Mouse (Mus musculus) kidney, postnatal 14 days (tissue): ENCODE data around the gene Dynlt1b.
A peak's percentile ranks its signal among the peaks of the same experiment; 100 is the strongest.
"Not testable (repeated sequence)": the region's sequence is repeated elsewhere in the genome, so short reads cannot be mapped to it uniquely, and the experiment has no call there.

Source experiments
- DNase-seq: peaks from one replicate; pipeline ENCODE4 v3.0.0; 2022; ENCODE audit warnings: mixed read lengths

Gene Dynlt1b

DNA sequence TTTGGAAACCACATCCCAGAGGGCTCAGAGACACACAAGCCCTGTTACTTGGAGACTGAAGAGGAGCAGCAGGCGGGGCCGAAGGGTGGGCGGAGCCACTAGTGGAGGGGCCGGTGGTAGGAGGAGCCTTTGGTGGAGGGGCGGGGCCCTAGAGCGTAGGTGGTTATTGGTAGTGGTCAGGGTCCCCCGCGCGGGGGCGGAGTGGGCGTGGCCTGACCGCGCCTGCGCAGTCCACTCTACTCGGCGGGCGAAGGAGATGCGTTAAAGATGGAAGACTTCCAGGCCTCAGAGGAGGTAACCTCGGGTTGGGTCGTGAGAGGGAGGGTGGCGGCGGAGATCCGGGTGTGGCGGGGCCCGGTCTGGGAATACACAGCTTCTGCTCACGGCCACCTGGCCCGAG lies at the start of gene Dynlt1b:
Gene Dynlt1b, plus strand, starts transcription at position 168 of the 400 bp plus-strand sequence.
- peak; percentile 100 for DNase-seq

DNA sequence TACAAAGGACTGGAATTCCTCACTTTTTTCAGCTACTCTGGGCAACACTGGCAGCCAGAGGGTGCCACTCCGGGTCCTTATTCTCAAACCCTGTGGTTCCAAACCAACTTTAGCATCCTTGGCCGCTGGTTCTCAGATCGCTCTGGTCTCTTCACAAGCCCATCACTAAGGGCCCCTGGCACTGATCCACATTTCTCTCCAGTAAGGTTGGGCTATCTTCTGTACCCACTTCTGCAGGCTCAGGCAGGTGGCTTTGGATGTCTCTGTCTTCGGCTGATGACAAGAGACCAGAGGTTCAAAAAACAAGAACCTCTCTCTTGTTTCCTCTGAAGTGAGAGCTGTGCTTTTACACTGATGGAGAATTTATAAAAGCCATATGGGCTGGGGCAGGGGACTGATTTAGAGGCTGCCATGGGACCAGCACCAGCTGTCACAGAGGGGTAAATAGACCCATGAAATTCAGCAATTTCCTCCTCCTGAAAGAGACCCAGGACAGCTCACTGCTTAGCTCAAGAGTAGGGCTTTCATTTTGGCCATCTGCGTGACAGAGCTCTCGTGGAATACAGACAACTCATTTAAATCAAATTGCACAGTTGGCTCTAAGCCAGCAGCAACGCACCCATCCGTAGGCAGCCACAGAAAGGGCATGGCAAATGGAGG lies 49.6 kb upstream of the Dynlt1b start:
- DNase-seq, result not testable (repeated sequence)

DNA sequence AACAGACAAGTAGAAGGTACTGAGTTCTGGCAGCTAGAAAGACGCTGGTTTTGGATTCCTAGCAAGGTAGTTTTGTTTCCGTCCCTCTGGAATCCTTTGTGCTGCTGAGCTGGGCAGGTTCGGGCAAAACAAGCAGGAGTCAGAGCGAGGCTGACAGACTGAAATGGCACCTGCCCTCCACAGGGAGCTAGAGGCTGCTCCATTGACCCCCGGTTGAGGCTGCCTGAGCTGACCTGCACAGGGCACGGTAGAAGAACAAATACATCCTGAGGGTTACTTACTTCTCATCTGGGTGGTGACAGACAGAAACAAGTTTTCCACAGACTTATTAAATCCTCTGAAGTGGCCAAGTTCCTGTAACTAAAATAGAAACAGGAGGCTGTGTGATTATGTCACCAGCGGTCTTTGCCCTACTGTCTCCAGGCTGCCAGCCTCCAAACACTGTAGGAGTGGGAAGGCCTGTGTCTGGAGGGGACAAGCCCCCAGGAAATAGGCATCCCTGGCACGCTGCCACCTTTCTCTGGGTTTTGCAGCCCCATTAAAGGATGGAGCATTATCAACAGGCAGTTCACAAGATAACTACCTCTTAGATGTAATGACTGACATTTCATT lies 48.7 kb upstream of the Dynlt1b start:
- DNase-seq, result not testable (repeated sequence)

DNA sequence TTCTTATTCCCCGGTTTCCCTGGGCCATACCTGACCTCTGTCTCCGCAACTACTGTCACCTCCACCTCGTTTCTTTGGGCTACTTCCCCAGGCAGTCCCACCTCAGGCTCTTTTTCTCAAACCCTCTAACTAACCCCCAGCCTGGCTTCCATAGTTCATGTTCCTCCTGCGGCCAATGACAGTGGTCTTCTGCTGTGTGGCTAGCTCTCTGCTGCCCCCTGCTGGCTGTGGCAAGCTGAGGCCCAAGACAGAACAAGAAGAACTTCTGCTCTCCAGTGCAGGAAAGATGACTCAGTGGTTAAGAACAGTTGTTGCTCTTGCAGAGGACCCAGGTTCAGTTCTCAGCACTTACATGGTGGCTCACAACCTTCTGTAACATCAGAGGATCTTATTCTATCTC lies 43.0 kb upstream of the Dynlt1b start:
- not testable (repeated sequence) for DNase-seq

DNA sequence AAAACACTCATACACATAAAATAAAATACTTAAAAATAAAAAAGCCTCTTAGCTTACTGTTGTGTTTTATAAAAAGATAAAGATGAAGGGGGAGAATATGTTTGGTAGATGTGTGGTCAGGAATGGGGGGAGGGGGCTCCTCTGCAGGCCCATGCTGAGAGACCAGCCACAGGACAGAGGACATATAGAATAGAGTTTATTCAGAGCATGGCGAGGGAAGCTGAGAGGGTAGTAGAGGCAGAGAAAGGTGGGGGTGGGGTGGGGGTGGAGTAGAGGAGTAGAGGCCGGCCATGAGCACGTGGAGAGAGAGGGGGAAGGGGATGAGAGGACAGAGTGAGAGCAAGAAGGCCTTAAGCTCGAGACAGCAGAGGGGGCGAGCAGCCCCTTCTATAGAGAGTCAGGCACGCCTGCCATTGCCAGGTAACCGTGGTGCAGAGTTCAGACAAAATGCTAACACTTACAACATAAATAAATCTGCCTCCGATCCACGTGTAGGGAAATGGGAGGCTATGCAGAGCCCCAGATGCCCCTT lies 42.5 kb upstream of the Dynlt1b start:
- DNase-seq, result not testable (repeated sequence)

DNA sequence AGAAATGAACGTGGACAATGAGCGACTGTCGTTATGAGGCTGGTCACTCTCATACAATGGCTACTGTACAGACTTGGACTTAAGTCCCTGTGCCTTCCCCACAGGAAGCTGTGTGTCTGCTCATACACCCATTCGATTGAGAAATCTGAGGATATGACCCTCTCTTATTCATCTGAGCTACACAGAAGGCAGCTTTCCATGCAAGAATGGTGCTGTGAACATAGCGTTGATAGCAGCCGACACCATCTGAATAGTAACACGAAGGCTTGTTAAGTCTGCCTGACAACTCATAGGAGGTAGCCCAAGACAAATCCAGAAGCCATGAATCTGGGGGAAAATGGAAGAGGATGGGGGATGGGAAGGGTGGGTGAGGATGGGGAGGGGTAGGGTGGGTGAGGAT lies 40.4 kb upstream of the Dynlt1b start:
- not testable (repeated sequence) for DNase-seq

DNA sequence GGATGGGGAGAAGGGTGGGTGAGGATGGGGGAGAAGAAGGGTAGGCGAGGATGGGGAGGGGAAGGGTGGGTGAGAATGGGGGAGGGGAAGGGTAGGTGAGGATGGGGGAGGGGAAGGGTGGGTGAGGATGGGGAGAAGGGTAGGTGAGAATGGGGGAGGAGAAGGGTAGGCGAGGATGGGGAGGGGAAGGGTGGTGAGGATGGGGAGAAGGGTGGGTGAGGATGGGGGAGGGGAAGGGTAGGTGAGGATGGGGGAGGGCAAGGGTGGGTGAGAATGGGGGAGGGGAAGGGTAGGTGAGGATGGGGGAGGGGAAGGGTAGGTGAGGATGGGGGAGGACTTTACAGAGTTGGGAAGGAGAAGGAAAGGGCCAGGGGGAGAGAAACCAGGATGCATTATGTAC lies 39.2 kb upstream of the Dynlt1b start:
- not testable (repeated sequence) for DNase-seq

DNA sequence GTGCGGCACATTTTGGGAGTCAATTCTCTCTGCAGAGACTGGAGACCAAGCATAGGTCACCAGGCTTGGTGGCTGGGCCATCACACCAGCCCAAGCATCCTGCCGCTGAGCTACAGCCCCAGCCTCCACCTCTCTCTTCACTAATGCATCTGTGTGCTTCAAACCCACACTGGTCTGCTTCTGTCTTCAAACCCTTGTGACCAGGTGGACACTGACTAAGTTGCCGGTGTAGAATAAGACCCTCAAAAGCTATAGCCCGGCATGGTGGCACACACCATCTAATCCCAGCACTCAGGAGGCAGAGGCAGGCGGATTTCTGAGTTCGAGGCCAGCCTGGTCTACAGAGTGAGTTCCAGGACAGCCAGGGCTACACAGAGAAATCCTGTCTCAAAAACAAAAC lies 38.2 kb upstream of the Dynlt1b start:
- DNase-seq, result not testable (repeated sequence)

DNA sequence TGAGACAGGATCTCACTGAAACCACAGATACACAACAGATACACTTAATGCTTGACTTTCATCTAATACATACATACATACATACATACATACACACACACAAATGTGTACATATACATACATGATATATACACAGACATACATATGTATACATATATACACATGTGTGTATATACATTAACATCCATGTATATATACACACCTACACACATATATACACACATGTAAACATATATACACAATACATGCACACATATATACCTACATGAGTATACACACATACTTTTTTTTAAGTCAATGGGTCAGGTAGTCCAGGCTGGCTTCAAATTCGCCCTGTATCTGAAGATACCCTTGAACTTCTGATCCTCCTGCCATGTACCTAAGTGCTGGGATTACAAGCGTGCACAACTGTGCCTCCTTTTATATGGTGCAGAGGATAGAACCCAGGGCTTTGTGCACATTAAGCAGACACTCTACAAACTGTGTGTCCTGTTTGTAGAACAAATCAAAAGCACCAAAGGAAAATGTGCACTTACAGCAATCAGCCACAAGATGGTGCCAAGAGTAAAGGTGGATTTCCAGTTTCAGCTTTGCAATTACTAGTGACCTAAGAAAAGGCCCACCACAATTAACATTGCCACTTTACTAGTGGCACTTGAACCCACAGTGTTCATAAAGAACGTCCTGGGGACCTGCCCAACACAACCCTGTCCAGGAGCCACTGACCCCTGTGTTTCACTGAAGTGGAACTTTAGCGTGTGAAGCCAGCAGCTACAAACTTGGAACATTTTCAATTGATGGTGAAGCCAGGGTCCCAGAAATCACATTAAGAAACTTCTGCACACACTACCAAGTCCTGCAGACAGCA lies 37.2 kb upstream of the Dynlt1b start:
- DNase-seq, result not testable (repeated sequence)

DNA sequence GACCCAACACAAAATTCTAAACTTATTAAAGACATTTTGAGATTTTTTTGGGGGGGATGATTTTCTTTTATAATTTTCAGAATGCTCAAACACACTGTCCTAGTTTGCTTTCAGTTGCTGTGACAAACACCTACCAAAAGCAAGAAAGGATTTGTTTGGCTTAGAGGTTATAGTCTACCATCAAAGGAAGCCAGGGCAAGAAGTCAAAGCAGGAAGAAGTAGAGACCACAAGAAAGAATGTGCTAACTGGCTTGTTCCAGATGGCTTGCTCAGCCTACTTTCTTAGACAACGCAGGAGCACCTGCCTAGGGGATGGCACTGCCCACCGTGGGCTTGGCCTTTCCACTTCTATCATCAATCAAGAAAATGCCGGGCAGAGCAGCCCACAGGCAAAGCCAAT lies 31.8 kb upstream of the Dynlt1b start:
- DNase-seq, result not testable (repeated sequence)

DNA sequence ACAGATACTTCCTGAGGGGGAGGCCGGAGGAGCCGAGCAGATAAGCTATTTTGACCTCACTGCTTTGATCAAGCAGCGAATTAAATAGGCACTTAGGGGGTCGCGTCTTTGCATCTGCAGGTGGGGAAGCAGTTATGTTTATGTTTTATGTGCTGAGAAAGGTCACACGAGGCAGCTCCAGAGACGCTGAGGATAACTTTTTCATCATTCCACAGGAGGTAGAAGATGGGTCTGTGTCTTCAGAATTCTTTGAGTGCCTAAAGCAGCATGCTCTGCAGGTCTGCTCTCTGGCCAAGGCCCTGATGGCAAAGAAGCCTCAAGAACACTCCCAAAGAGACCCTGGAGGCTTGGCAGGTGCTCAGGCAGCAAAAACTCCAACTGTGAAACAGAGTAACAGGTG lies 31.1 kb upstream of the Dynlt1b start:
- DNase-seq, result not testable (repeated sequence)

DNA sequence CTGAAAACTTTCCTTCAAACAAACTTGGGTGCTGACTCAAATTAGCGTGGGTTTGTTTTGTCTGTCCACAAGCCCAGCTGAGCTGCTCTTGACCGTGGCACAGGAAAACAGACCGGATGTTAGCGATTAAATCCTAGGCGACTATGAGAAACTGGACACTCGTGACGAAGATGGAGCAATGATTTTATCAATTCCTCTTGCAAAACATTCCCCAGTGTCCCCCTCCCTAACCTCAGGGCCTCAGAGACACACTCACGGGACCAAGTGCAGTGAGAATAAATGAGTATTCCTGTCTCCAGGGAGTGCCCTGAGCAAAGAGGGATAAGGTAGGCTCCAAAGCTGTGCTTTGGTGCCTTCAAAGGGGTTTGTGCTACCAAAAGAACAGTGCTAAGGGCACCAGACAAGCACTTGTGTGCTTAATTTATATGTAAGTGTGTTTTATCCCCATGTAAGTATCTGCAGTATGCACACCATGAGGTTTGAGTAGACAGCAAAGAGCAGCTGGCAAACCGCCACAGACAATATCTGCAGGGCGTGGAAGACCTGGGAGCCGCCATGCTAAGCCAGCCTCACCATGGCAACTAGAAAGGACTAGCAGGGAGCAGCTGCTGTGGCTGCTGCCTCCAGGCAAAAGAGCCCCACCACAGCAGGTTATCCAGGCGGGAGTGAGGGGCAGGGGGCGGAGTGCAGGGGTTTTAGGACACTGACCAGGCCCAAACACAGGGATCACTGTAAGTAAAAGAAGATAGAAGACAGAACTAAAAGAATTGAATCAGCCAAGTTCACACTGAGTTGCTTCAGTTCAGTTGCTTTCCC lies 30.4 kb upstream of the Dynlt1b start:
- not testable (repeated sequence) for DNase-seq

DNA sequence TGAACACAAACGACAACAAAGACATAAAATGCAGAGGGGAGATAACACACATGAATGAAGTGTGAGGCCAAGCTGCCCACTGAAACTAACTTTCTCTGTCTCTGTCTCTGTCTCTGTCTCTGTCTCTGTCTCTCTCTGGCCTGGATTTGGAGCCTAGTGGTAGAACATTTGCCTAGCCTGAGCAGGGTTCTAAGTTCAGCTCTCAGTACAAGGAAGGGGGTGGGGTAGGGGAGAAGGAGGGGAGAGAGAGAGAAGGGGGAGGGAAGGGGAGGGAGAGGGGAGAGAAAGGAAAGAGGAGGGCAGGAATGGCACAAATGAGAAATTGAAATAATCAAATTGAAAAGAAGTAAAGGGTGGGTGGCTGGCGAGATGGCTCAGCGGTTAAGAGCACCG lies 29.8 kb upstream of the Dynlt1b start:
- not testable (repeated sequence) for DNase-seq

DNA sequence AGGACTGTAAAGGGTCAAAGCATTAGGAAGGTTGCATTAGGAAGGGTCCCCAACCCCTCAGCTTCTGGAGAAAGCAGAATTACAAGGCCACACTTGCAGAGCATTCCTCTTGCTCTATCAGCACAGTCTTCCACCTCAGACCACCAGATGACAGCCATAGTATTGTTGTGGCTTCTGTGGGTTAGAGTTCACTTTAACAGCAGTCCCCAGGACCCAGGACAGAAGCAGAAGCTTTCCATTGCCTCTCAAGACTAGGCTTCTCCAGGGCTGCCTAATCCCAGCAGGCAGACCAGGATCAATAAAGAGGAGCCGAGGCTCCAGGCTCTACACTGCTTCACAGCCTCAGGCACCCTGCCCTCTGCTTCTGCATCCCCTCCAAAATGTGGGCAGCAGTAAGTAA lies 25.4 kb upstream of the Dynlt1b start:
- not testable (repeated sequence) for DNase-seq

DNA sequence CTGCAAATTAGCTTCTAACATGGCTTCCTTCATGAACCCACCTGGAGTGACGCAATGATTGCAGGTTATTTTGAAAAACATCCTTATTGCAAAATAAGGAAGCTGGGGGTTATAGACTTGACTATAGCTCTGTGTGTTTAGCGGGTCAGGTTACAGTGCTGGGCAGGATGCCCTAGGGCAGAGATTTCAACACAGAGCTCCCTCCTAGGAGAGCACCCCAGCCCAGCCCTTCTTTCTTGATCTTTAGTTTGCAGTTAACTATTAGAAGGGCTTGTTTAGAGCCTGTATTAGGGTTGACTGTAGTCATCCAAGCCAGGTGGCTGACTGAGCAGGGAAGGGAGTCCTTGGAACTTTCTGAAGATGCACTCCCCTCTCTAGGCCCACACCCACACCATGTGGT lies 22.9 kb upstream of the Dynlt1b start:
- not testable (repeated sequence) for DNase-seq

DNA sequence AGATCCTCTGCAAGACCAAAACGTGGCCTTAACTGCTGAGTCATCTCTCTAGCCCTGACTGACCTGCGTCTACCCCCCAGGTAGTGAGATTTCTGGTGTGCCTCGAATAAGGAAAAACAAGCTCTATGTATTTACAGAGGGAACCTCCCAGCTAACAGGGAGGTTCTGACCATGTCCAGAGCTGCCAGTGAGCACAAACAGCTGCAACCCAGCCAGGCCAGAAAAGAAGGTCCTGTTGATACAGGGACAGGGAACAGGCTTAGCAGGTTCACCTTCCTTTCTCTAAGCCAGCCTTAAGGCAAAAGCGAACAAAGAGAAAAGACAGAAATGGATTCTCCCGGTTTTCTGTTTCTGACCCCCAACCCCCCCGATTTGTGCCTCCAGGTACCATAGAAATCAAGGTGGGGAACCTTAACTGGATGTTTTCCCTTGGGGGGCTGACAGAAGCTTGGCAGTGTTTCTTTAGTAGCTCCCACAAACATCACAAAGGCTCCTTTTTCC lies 19.1 kb upstream of the Dynlt1b start:
- not testable (repeated sequence) for DNase-seq

DNA sequence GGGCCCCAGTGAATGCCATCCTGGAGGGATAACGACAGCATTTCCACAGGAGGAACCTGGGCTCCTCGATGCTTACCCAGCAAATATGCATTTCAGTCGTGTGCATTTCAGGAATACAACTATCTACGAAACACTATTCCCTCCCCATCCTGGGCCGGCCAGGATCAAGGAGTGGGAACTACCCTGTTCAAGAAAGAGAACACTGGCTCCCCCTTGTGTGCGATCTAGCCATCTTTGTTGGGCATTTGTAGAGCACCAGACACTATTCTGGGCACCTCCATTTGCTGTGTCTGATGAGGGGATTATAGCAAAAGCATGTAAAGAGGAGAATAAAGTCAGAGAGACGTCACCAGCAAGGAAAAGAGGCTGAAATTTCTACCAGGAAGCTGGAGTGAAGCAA lies 12.8 kb upstream of the Dynlt1b start:
- DNase-seq, result not testable (repeated sequence)

DNA sequence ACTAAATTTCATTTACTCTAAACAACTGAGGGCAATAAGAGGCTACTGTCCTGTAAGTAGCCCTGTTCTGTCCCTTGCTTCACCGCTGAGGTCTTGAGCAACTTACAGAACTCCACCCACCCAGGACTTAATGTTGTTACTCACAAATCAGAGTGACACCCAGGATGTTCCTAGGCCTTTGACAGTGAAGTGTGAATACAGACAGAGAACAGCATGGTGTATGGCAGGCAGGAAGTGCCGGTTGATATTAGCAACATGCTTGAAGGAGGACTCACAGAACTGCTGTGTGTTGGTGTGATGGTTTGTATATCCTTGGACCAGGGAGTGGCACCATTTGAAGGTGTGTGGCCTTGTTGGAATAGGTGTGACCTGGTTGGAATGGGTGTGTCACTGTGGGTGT lies 9.4 kb upstream of the Dynlt1b start:
- DNase-seq, result not testable (repeated sequence)

DNA sequence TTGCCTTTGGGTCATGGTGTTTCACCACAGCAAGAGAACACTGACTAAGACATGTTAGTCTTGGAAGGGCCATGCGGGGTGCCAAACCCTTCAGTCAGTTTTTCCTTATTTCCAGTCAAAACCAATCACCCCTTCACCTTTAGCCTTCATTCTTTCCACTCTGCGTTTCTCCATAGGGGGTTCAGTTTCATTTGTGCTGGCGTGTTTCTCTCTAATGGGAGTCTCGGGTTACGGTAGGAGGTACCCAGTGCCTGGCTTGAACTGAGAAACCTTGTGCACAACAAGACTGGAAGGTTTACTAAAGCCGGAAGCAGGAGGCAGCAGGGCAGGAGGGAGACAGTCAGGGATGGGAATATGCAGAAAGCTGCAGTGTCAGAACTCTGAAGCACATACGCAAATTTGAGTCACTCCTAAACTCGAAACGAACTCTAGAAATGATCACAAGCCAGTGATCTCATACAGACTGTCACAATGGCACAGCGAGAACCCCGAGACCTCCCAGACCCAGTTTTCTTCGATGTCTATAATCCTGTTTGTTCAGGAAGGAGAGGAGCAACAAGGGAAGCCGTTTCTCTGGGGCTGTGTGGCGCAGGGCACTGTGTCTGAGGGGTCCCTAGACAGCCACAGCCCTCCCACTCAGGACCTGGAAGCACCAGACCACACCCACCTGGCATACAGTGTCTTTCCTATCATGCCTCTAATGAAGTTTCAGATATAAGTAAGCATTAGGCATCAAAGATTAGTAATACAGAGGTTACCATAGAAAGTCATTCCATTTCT lies 8.2 kb upstream of the Dynlt1b start:
- DNase-seq, result not testable (repeated sequence)

DNA sequence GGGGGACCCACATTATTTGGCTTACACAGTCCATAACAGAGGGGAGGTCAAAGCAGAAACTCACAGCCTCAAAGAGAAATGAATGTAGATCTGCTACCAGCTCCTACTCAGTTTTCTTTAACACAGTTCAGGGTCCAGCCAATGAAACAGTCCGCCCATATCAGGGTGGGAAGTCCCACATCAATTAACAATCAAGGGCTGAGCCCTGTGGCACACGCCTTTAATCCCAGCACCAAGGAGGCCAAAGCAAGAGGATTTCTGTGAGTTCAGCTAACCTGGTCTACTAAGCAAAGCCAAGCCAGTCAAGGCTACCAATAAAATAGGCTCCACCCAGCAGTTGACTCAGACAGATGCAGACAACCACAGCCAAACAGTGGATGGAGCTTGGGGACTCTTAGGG lies 7.5 kb upstream of the Dynlt1b start:
- not testable (repeated sequence) for DNase-seq

DNA sequence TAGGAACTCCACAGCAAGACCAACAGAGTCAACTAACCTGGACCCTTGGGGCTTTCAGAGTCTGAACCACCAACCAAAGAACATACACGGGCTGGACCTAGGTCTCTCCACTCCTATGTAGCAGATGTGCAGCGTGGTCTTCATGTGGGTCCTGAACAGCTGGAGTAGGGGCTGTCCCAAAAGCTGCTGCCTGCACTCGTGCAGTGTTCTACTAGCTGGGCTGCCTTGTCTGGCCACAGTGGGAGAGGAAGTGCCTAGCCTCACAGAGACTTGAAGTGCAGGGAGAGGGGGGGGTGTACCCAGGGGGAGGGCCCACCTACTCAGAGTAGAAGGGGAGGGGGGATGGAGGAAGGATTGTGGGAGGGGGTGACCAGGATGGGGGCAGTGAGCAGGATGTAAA lies 7.1 kb upstream of the Dynlt1b start:
- not testable (repeated sequence) for DNase-seq
